Mouse (Mus musculus) lung, postnatal 4 days (tissue): Measurements from ENCODE around the gene Rbp2.

Experiments used
- DNase-seq, 2 experiments: peaks; one replicate each; pipeline ENCODE4 v3.0.0; 2021

Gene Rbp2

GRCm38 (mm10) chr9:98485815-98486214 lies at the start of gene Rbp2:
TSS of gene Rbp2 (plus strand) at chr9:98486115.
- DNase-seq = no peak

GRCm38 (mm10) chr9:98437819-98438218 lies 48.1 kb upstream of the Rbp2 start:
- no peak for DNase-seq

GRCm38 (mm10) chr9:98439091-98439490 lies 46.8 kb upstream of the Rbp2 start:
- DNase-seq = no peak

- DNase-seq = peak in 1 of 2 experiments; percentile 42
These were observed 43.3 kb upstream of the Rbp2 start for GRCm38 (mm10) chr9:98442638-98443037.

GRCm38 (mm10) chr9:98445359-98446149 lies 40.4 kb upstream of the Rbp2 start:
- DNase-seq = no peak

GRCm38 (mm10) chr9:98450976-98451375 lies 34.9 kb upstream of the Rbp2 start:
- no peak for DNase-seq

GRCm38 (mm10) chr9:98466709-98467108 lies 19.2 kb upstream of the Rbp2 start:
- no peak for DNase-seq

GRCm38 (mm10) chr9:98480172-98480749 lies 5.7 kb upstream of the Rbp2 start:
- no peak for DNase-seq

GRCm38 (mm10) chr9:98482256-98482655 lies 3.7 kb upstream of the Rbp2 start:
- no peak for DNase-seq

- DNase-seq = no peak
These were observed 895 bp upstream of the Rbp2 start for GRCm38 (mm10) chr9:98485020-98485419.

GRCm38 (mm10) chr9:98487273-98487672 lies 1.4 kb downstream of the Rbp2 start:
- peak; percentile 78 to 84 for DNase-seq

- DNase-seq = no peak
These were observed 3.6 kb downstream of the Rbp2 start for GRCm38 (mm10) chr9:98489532-98489931.

GRCm38 (mm10) chr9:98490128-98490527 lies 4.2 kb downstream of the Rbp2 start:
- peak in 1 of 2 experiments; percentile 36 for DNase-seq

- DNase-seq = no peak
These were observed 5.2 kb downstream of the Rbp2 start for GRCm38 (mm10) chr9:98491071-98491470.

- DNase-seq = no peak
These were observed 6.3 kb downstream of the Rbp2 start for GRCm38 (mm10) chr9:98492212-98492611.

- no peak for DNase-seq
These were observed 6.9 kb downstream of the Rbp2 start for GRCm38 (mm10) chr9:98492821-98493220.

- DNase-seq = peak in 1 of 2 experiments; percentile 7
These were observed 11.2 kb downstream of the Rbp2 start for GRCm38 (mm10) chr9:98497157-98497556.

GRCm38 (mm10) chr9:98497990-98498389 lies 12.1 kb downstream of the Rbp2 start:
- no peak for DNase-seq

GRCm38 (mm10) chr9:98498717-98499268 lies 12.9 kb downstream of the Rbp2 start:
- DNase-seq = no peak

- no peak for DNase-seq
These were observed 13.7 kb downstream of the Rbp2 start for GRCm38 (mm10) chr9:98499601-98500000.

- no peak for DNase-seq
These were observed 21.6 kb downstream of the Rbp2 start for GRCm38 (mm10) chr9:98507480-98507879.

GRCm38 (mm10) chr9:98510363-98511055 lies 24.6 kb downstream of the Rbp2 start:
- DNase-seq = no peak

GRCm38 (mm10) chr9:98523872-98524271 lies 38.0 kb downstream of the Rbp2 start:
- DNase-seq = no peak
